Mouse (Mus musculus) 3T3-L1 (cell line): Measurements from ENCODE around the gene Fnbp1.

Source experiments
- DNase-seq: peaks from one replicate; pipeline ENCODE4 v3.0.0-alpha.2; 2015; ENCODE audit warnings: low read depth, low spot score

Fnbp1 gene

GRCm38 (mm10) chr2:31025458-31025857, 116.3 kb downstream of the Fnbp1 start:
- no peak for DNase-seq

- DNase-seq = peak; percentile 77
These were observed 117.0 kb downstream of the Fnbp1 start for GRCm38 (mm10) chr2:31024618-31025370.

- no peak for DNase-seq
These were observed 117.9 kb downstream of the Fnbp1 start for GRCm38 (mm10) chr2:31023940-31024339.

- DNase-seq = no peak
These were observed 121.6 kb downstream of the Fnbp1 start for GRCm38 (mm10) chr2:31020202-31020601.

- no peak for DNase-seq
These were observed 122.8 kb downstream of the Fnbp1 start for GRCm38 (mm10) chr2:31019011-31019410.

- no peak for DNase-seq
These were observed 123.3 kb downstream of the Fnbp1 start for GRCm38 (mm10) chr2:31018519-31018918.

- DNase-seq = no peak
These were observed 124.0 kb downstream of the Fnbp1 start for GRCm38 (mm10) chr2:31017625-31018317.

GRCm38 (mm10) chr2:31013371-31014120, 128.3 kb downstream of the Fnbp1 start:
- peak; percentile 91 for DNase-seq

GRCm38 (mm10) chr2:31007208-31007607, 134.6 kb downstream of the Fnbp1 start:
- DNase-seq = no peak

- no peak for DNase-seq
These were observed 135.4 kb downstream of the Fnbp1 start for GRCm38 (mm10) chr2:31006434-31006833.

- peak; percentile 26 for DNase-seq
These were observed 136.4 kb downstream of the Fnbp1 start for GRCm38 (mm10) chr2:31005453-31005852.

GRCm38 (mm10) chr2:31002857-31003256, 139.0 kb downstream of the Fnbp1 start:
- DNase-seq = no peak

GRCm38 (mm10) chr2:30998443-30999260, 143.2 kb downstream of the Fnbp1 start:
- no peak for DNase-seq

- peak; percentile 38 for DNase-seq
These were observed 146.3 kb downstream of the Fnbp1 start for GRCm38 (mm10) chr2:30995432-30995996.

- no peak for DNase-seq
These were observed 147.0 kb downstream of the Fnbp1 start for GRCm38 (mm10) chr2:30994853-30995252.

GRCm38 (mm10) chr2:30990221-30990620, 151.6 kb downstream of the Fnbp1 start:
- no peak for DNase-seq

GRCm38 (mm10) chr2:30985111-30986020, 156.4 kb downstream of the Fnbp1 start:
- DNase-seq = peak; percentile 93

- peak; percentile 16 for DNase-seq
These were observed 158.8 kb downstream of the Fnbp1 start for GRCm38 (mm10) chr2:30983024-30983423.

- peak; percentile 100 for DNase-seq
These were observed 159.9 kb downstream of the Fnbp1 start, which contains the start of the genes BC005624 and Usp20 for GRCm38 (mm10) chr2:30981790-30982513. Gene BC005624, minus strand, starts transcription at chr2:30982201. Gene Usp20, plus strand, starts transcription at chr2:30982279.
